Mouse (Mus musculus): ENCODE measurements around the gene Krtap9-1. TPM values are rescaled to one million over a fixed set of nuclear protein-coding genes. Genes with fewer than 3 reads are reported as not detected.

Gene Krtap9-1
- polyA plus RNA-seq (2012; rRNA removed; ENCODE audit: low replicate concordance) = not detected in 2 replicates

GRCm38 (mm10) chr11:99873089-99873488, at the start of gene Krtap9-1:
TSS of gene Krtap9-1 (plus strand) at chr11:99873389.

GRCm38 (mm10) chr11:99837966-99838365, 35.2 kb upstream of the Krtap9-1 start, which contains the start of gene 2300003K06Rik:
TSS of gene 2300003K06Rik (minus strand) at chr11:99838066.

GRCm38 (mm10) chr11:99851508-99851907, 21.7 kb upstream of the Krtap9-1 start, which contains the start of gene Krtap4-16:
TSS of gene Krtap4-16 (minus strand) at chr11:99851608.

GRCm38 (mm10) chr11:99857617-99858016, 15.6 kb upstream of the Krtap9-1 start, which contains the start of gene Gm11568:
TSS of gene Gm11568 (plus strand) at chr11:99857917.

GRCm38 (mm10) chr11:99864176-99864575, 9.0 kb upstream of the Krtap9-1 start, which contains the start of gene Gm11559:
TSS of gene Gm11559 (plus strand) at chr11:99864476.

GRCm38 (mm10) chr11:99878887-99879286, 5.7 kb downstream of the Krtap9-1 start, which contains the start of gene Gm11567:
TSS of gene Gm11567 (plus strand) at chr11:99879187.

GRCm38 (mm10) chr11:99907620-99908019, 34.4 kb downstream of the Krtap9-1 start, which contains the start of gene Krtap31-1:
TSS of gene Krtap31-1 (plus strand) at chr11:99907920.

GRCm38 (mm10) chr11:99914451-99914850, 41.3 kb downstream of the Krtap9-1 start, which contains the start of gene Gm11565:
TSS of gene Gm11565 (plus strand) at chr11:99914751.

Other genes starting within 250 kb of the Krtap9-1 start
- gene Krtap4-1, start 245.2 kb upstream of the Krtap9-1 start, polyA plus RNA-seq (2012; rRNA removed; ENCODE audit: low replicate concordance) = not detected in 2 replicates
- gene Krtap4-2, start 238.3 kb upstream of the Krtap9-1 start, polyA plus RNA-seq (2012; rRNA removed; ENCODE audit: low replicate concordance) = not detected in 2 replicates
- not detected in 2 replicates for gene Krtap4-7, start 229.3 kb upstream of the Krtap9-1 start, polyA plus RNA-seq (2012; rRNA removed; ENCODE audit: low replicate concordance)
- gene Gm11555, start 223.2 kb upstream of the Krtap9-1 start, polyA plus RNA-seq (2012; rRNA removed; ENCODE audit: low replicate concordance) = not detected in 2 replicates
- gene Gm11563, start 214.4 kb upstream of the Krtap9-1 start, polyA plus RNA-seq (2012; rRNA removed; ENCODE audit: low replicate concordance) = not detected in 2 replicates
- not detected in 2 replicates for gene Krtap4-6, start 207.4 kb upstream of the Krtap9-1 start, polyA plus RNA-seq (2012; rRNA removed; ENCODE audit: low replicate concordance)
- not detected in 2 replicates for gene Gm14190, start 182.6 kb upstream of the Krtap9-1 start, polyA plus RNA-seq (2012; rRNA removed; ENCODE audit: low replicate concordance)
- gene Gm14180, start 139.1 kb upstream of the Krtap9-1 start, polyA plus RNA-seq (2012; rRNA removed; ENCODE audit: low replicate concordance) = not detected in 2 replicates
- not detected in 2 replicates for gene Gm11595, start 100.5 kb upstream of the Krtap9-1 start, polyA plus RNA-seq (2012; rRNA removed; ENCODE audit: low replicate concordance)
- not detected in 2 replicates for gene Krtap4-8, start 92.7 kb upstream of the Krtap9-1 start, polyA plus RNA-seq (2012; rRNA removed; ENCODE audit: low replicate concordance)
- not detected in 2 replicates for gene Krtap4-9, start 88.2 kb upstream of the Krtap9-1 start, polyA plus RNA-seq (2012; rRNA removed; ENCODE audit: low replicate concordance)
- gene Gm11596, start 79.9 kb upstream of the Krtap9-1 start, polyA plus RNA-seq (2012; rRNA removed; ENCODE audit: low replicate concordance) = not detected in 2 replicates
- not detected in 2 replicates for gene Gm11569, start 74.5 kb upstream of the Krtap9-1 start, polyA plus RNA-seq (2012; rRNA removed; ENCODE audit: low replicate concordance)
- not detected in 2 replicates for gene Gm11554, start 68.9 kb upstream of the Krtap9-1 start, polyA plus RNA-seq (2012; rRNA removed; ENCODE audit: low replicate concordance)
- gene Krtap4-13, start 63.5 kb upstream of the Krtap9-1 start, polyA plus RNA-seq (2012; rRNA removed; ENCODE audit: low replicate concordance) = not detected in 2 replicates
- not detected in 2 replicates for gene Gm11564, start 57.7 kb upstream of the Krtap9-1 start, polyA plus RNA-seq (2012; rRNA removed; ENCODE audit: low replicate concordance)
- not detected in 2 replicates for gene 2300003K06Rik, start 35.3 kb upstream of the Krtap9-1 start, polyA plus RNA-seq (2012; rRNA removed; ENCODE audit: low replicate concordance)
- not detected in 2 replicates for gene Krtap4-16, start 21.8 kb upstream of the Krtap9-1 start, polyA plus RNA-seq (2012; rRNA removed; ENCODE audit: low replicate concordance)
- gene Gm11568, start 15.5 kb upstream of the Krtap9-1 start, polyA plus RNA-seq (2012; rRNA removed; ENCODE audit: low replicate concordance) = not detected in 2 replicates
- gene Gm11559, start 8.9 kb upstream of the Krtap9-1 start, polyA plus RNA-seq (2012; rRNA removed; ENCODE audit: low replicate concordance) = not detected in 2 replicates
- gene Gm11567, start 5.8 kb downstream of the Krtap9-1 start, polyA plus RNA-seq (2012; rRNA removed; ENCODE audit: low replicate concordance) = not detected in 2 replicates
- not detected in 2 replicates for gene Krtap31-1, start 34.5 kb downstream of the Krtap9-1 start, polyA plus RNA-seq (2012; rRNA removed; ENCODE audit: low replicate concordance)
- gene Gm11565, start 41.4 kb downstream of the Krtap9-1 start, polyA plus RNA-seq (2012; rRNA removed; ENCODE audit: low replicate concordance) = not detected in 2 replicates
- gene Krtap31-2, start 62.9 kb downstream of the Krtap9-1 start, polyA plus RNA-seq (2012; rRNA removed; ENCODE audit: low replicate concordance) = not detected in 2 replicates
- gene Krtap9-5, start 75.1 kb downstream of the Krtap9-1 start, polyA plus RNA-seq (2012; rRNA removed; ENCODE audit: low replicate concordance) = not detected in 2 replicates
- gene Krtap29-1, start 105.7 kb downstream of the Krtap9-1 start, polyA plus RNA-seq (2012; rRNA removed; ENCODE audit: low replicate concordance) = not detected in 2 replicates
- gene Krtap16-1, start 113.2 kb downstream of the Krtap9-1 start, polyA plus RNA-seq (2012; rRNA removed; ENCODE audit: low replicate concordance) = not detected in 2 replicates
- gene Krtap17-1, start 120.6 kb downstream of the Krtap9-1 start, polyA plus RNA-seq (2012; rRNA removed; ENCODE audit: low replicate concordance) = 2.2 TPM in 1 of 2 replicates, not detected in the other
- gene Krt33a, start 142.8 kb downstream of the Krtap9-1 start, polyA plus RNA-seq (2012; rRNA removed; ENCODE audit: low replicate concordance) = 0.06 TPM in 2 replicates
- gene Krt33b, start 156.5 kb downstream of the Krtap9-1 start, polyA plus RNA-seq (2012; rRNA removed; ENCODE audit: low replicate concordance) = not detected in 2 replicates
- not detected in 2 replicates for gene Krt34, start 168.2 kb downstream of the Krtap9-1 start, polyA plus RNA-seq (2012; rRNA removed; ENCODE audit: low replicate concordance)
- gene Krt31, start 177.2 kb downstream of the Krtap9-1 start, polyA plus RNA-seq (2012; rRNA removed; ENCODE audit: low replicate concordance) = not detected in 2 replicates
- not detected in 2 replicates for gene Krt32, start 214.8 kb downstream of the Krtap9-1 start, polyA plus RNA-seq (2012; rRNA removed; ENCODE audit: low replicate concordance)
- gene Krt35, start 222.9 kb downstream of the Krtap9-1 start, polyA plus RNA-seq (2012; rRNA removed; ENCODE audit: low replicate concordance) = not detected in 2 replicates
- gene Krt36, start 232.2 kb downstream of the Krtap9-1 start, polyA plus RNA-seq (2012; rRNA removed; ENCODE audit: low replicate concordance) = 2.0 and 2.9 TPM in 2 replicates
- 0.49 TPM in 1 of 2 replicates, not detected in the other for gene Krt13, start 248.2 kb downstream of the Krtap9-1 start, polyA plus RNA-seq (2012; rRNA removed; ENCODE audit: low replicate concordance)

Data from subcutaneous adipose tissue, adult 2 months (tissue).